Mouse (Mus musculus) neural tube, embryonic 12.5 days (tissue): ENCODE data around the gene Olfr272. TPM values are rescaled to one million over a fixed set of nuclear protein-coding genes. Genes with fewer than 3 reads are reported as not detected.

Experiments used
- polyA plus RNA-seq: library from polyadenylated mRNA; unstranded; fragments of >200 nt; fragmentation: Nextera tagmentation; extraction: Ambion mirVana; gene quantifications from 2 replicates; pipeline ENCODE4 v1.2.1, GENCODE M21; 2016

Gene Olfr272
- polyA plus RNA-seq, 1 experiment from 2014 or later, result not detected

Other genes starting within 250 kb of the Olfr272 start
- gene Olfr275, start 104.6 kb downstream of the Olfr272 start, polyA plus RNA-seq, result not detected in 2 replicates
- not detected in 2 replicates for gene Olfr273, start 59.9 kb downstream of the Olfr272 start, polyA plus RNA-seq
- not detected in 2 replicates for gene Olfr270, start 45.4 kb upstream of the Olfr272 start, polyA plus RNA-seq
- gene Nipsnap3a, start 70.1 kb upstream of the Olfr272 start, polyA plus RNA-seq, result not detected in 2 replicates
- gene Nipsnap3b, start 92.7 kb upstream of the Olfr272 start, polyA plus RNA-seq, result 137 and 138 TPM in 2 replicates
- 8.5 and 9.3 TPM in 2 replicates for gene Abca1, start 240.7 kb upstream of the Olfr272 start, polyA plus RNA-seq